Mouse (Mus musculus): ENCODE results near the gene Il4ra. TPM values are rescaled to one million over a fixed set of nuclear protein-coding genes. Genes with fewer than 3 reads are reported as not detected.
A peak's percentile ranks its signal among the peaks of the same experiment; 100 is the strongest.

Gene Il4ra
- polyA plus RNA-seq, 1 experiment, result 189 TPM

DNA sequence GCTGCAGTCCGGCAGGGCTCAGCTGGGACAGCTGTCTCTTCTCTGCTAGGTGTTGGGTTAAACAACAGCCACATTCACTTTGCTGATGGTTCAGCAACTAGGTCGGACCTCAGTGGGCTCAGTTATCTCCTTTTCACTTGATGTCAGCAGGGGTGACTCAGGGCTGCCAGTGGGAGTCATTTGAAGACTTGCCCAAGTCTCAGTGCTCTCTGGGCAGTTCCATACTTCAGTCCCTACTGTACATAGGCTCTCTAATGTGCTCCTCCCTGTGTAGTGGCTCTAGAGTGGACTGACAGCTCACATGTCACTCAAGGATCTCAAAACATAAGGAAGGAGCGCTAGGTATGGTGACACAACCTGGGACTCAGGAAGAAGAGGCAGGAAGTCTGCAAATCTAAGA is 8.4 kb upstream of the Il4ra start:
- H3K36me3 ChIP-seq (ENCODE audit: control insufficient read depth, insufficient read depth, low read length), result no peaks in the 10 kb centered on the region
- H3K27ac ChIP-seq (ENCODE audit: control insufficient read depth, insufficient read depth, low read length), result no peak overlapping the region
- no peak overlapping the region for H3K4me3 ChIP-seq (ENCODE audit: control insufficient read depth, insufficient read depth, low read length)
- H3K27me3 ChIP-seq (ENCODE audit: control insufficient read depth, insufficient read depth, low read length), result no peaks in the 10 kb centered on the region
- 66% methylated on average over 3 of the region's 3 CpGs for WGBS
- no peak for DNase-seq
- TF ChIP-seq POLR2A (IDR thresholded peaks at IDR 0.05; ENCODE audit: control insufficient read depth, extremely low read depth, insufficient read depth, low read length, poor library complexity), result no peak
- TF ChIP-seq CTCF (IDR thresholded peaks at IDR 0.05; ENCODE audit: borderline replicate concordance, control insufficient read depth, extremely low read depth, insufficient read depth, low read length, poor library complexity), result no peak
- H3K4me1 ChIP-seq (replicated peaks; ENCODE audit: control insufficient read depth, insufficient read depth, low read length), result peaks cover 12% of the 10 kb centered on the region

GRCm38 (mm10) chr7:125545331-125545730 is 6.6 kb upstream of the Il4ra start:
- Histone ChIP-seq H3K27me3 (ENCODE audit: control insufficient read depth, insufficient read depth, low read length) (no peaks in the 10 kb centered on the region), H3K4me1 (replicated peaks; ENCODE audit: control insufficient read depth, insufficient read depth, low read length) (peaks cover 12% of the 10 kb centered on the region), H3K36me3 (ENCODE audit: control insufficient read depth, insufficient read depth, low read length) (no peaks in the 10 kb centered on the region), H3K27ac (ENCODE audit: control insufficient read depth, insufficient read depth, low read length) (no peak overlapping the region), H3K4me3 (ENCODE audit: control insufficient read depth, insufficient read depth, low read length) (no peak overlapping the region)
- DNase-seq, result no peak
- 97% methylated on average over 7 of the region's 7 CpGs for WGBS
- TF ChIP-seq POLR2A (IDR thresholded peaks at IDR 0.05; ENCODE audit: control insufficient read depth, extremely low read depth, insufficient read depth, low read length, poor library complexity) (no peak), CTCF (IDR thresholded peaks at IDR 0.05; ENCODE audit: borderline replicate concordance, control insufficient read depth, extremely low read depth, insufficient read depth, low read length, poor library complexity) (no peak)

GRCm38 (mm10) chr7:125546727-125547126 is 5.2 kb upstream of the Il4ra start:
- Histone ChIP-seq H3K27me3 (ENCODE audit: control insufficient read depth, insufficient read depth, low read length) (no peaks in the 10 kb centered on the region), H3K4me3 (ENCODE audit: control insufficient read depth, insufficient read depth, low read length) (no peak overlapping the region), H3K27ac (ENCODE audit: control insufficient read depth, insufficient read depth, low read length) (no peak overlapping the region), H3K36me3 (ENCODE audit: control insufficient read depth, insufficient read depth, low read length) (no peaks in the 10 kb centered on the region), H3K4me1 (replicated peaks; ENCODE audit: control insufficient read depth, insufficient read depth, low read length) (peaks cover 19% of the 10 kb centered on the region)
- TF ChIP-seq CTCF (IDR thresholded peaks at IDR 0.05; ENCODE audit: borderline replicate concordance, control insufficient read depth, extremely low read depth, insufficient read depth, low read length, poor library complexity) (no peak), POLR2A (IDR thresholded peaks at IDR 0.05; ENCODE audit: control insufficient read depth, extremely low read depth, insufficient read depth, low read length, poor library complexity) (no peak)
- no peak for DNase-seq
- WGBS, result 98% methylated on average over 6 of the region's 6 CpGs

DNA sequence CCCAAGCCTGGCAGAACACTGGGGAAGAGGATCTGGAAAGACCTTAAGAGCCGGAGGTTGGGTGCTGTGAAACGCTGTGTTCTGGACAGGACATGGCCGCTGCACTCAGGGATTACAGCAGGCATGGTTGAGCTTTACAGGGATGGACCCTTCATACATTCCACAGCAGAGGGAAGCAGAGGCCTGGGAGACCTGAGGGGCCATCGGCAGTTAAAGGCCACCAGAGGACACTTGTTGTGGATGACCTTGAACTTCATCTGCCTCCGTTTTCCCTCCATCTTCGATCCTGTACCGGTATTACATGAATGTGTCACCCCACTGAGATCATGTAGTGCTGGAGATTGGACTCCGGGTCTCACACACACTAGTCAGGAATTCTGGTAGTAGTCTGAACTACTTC is 2.0 kb upstream of the Il4ra start:
- no peaks in the 10 kb centered on the region for H3K27me3 ChIP-seq (ENCODE audit: control insufficient read depth, insufficient read depth, low read length)
- peaks cover 29% of the 10 kb centered on the region for H3K4me1 ChIP-seq (replicated peaks; ENCODE audit: control insufficient read depth, insufficient read depth, low read length)
- H3K27ac ChIP-seq (ENCODE audit: control insufficient read depth, insufficient read depth, low read length), result no peak overlapping the region
- no peaks in the 10 kb centered on the region for H3K36me3 ChIP-seq (ENCODE audit: control insufficient read depth, insufficient read depth, low read length)
- WGBS, result 99% methylated on average over 8 of the region's 8 CpGs
- DNase-seq, result no peak
- TF ChIP-seq POLR2A (IDR thresholded peaks at IDR 0.05; ENCODE audit: control insufficient read depth, extremely low read depth, insufficient read depth, low read length, poor library complexity) (no peak), CTCF (IDR thresholded peaks at IDR 0.05; ENCODE audit: borderline replicate concordance, control insufficient read depth, extremely low read depth, insufficient read depth, low read length, poor library complexity) (no peak)
- H3K4me3 ChIP-seq (ENCODE audit: control insufficient read depth, insufficient read depth, low read length), result no peak overlapping the region

GRCm38 (mm10) chr7:125550881-125551381 is 989 bp upstream of the Il4ra start:
- WGBS, result 79% methylated on average over 6 of the region's 6 CpGs
- no peak for DNase-seq
- no peak for TF ChIP-seq POLR2A (IDR thresholded peaks at IDR 0.05; ENCODE audit: control insufficient read depth, extremely low read depth, insufficient read depth, low read length, poor library complexity)
- no peak for TF ChIP-seq CTCF (IDR thresholded peaks at IDR 0.05; ENCODE audit: borderline replicate concordance, control insufficient read depth, extremely low read depth, insufficient read depth, low read length, poor library complexity)
- Histone ChIP-seq H3K4me1 (replicated peaks; ENCODE audit: control insufficient read depth, insufficient read depth, low read length) (peaks cover 38% of the 10 kb centered on the region), H3K4me3 (ENCODE audit: control insufficient read depth, insufficient read depth, low read length) (no peak overlapping the region), H3K27me3 (ENCODE audit: control insufficient read depth, insufficient read depth, low read length) (no peaks in the 10 kb centered on the region), H3K36me3 (ENCODE audit: control insufficient read depth, insufficient read depth, low read length) (no peaks in the 10 kb centered on the region), H3K27ac (ENCODE audit: control insufficient read depth, insufficient read depth, low read length) (no peak overlapping the region)

- DNase-seq, result peak; percentile 26
- H3K27ac ChIP-seq (ENCODE audit: control insufficient read depth, insufficient read depth, low read length), result peak overlapping the region; percentile 73; the same call in 1 of the 2 replicates
- no peaks in the 10 kb centered on the region for H3K27me3 ChIP-seq (ENCODE audit: control insufficient read depth, insufficient read depth, low read length)
- WGBS, result 35% methylated on average over 11 of the region's 11 CpGs
- H3K4me1 ChIP-seq (replicated peaks; ENCODE audit: control insufficient read depth, insufficient read depth, low read length), result peaks cover 58% of the 10 kb centered on the region
- H3K36me3 ChIP-seq (ENCODE audit: control insufficient read depth, insufficient read depth, low read length), result no peaks in the 10 kb centered on the region
- H3K4me3 ChIP-seq (ENCODE audit: control insufficient read depth, insufficient read depth, low read length), result peak overlapping the region; percentile 78
- TF ChIP-seq CTCF (IDR thresholded peaks at IDR 0.05; ENCODE audit: borderline replicate concordance, control insufficient read depth, extremely low read depth, insufficient read depth, low read length, poor library complexity), result no peak
- TF ChIP-seq POLR2A (IDR thresholded peaks at IDR 0.05; ENCODE audit: control insufficient read depth, extremely low read depth, insufficient read depth, low read length, poor library complexity), result no peak
These were observed 1.1 kb downstream of the Il4ra start for GRCm38 (mm10) chr7:125552851-125553555.

All from thymus, adult 2 months (tissue).